Mouse (Mus musculus) testis, adult 2 months (tissue): ENCODE measurements around the gene Ube2d2b.

Source experiments
- CTCF ChIP-seq: fragments of 200-500 bp; IDR thresholded peaks from 2 replicates; pipeline ENCODE4 v1.5.1; 2012; ENCODE audit warnings: low read depth, mild to moderate bottlenecking, inconsistent platforms, low read length, moderate library complexity; ENCODE audit not compliant: control insufficient read depth, insufficient read depth, insufficient replicate concordance
- POLR2A ChIP-seq: fragments of 200-500 bp; IDR thresholded peaks from 2 replicates; pipeline ENCODE4 v1.6.1; 2012; ENCODE audit warnings: low read depth, mild to moderate bottlenecking, inconsistent platforms, low read length, moderate library complexity; ENCODE audit not compliant: control insufficient read depth

DNA sequence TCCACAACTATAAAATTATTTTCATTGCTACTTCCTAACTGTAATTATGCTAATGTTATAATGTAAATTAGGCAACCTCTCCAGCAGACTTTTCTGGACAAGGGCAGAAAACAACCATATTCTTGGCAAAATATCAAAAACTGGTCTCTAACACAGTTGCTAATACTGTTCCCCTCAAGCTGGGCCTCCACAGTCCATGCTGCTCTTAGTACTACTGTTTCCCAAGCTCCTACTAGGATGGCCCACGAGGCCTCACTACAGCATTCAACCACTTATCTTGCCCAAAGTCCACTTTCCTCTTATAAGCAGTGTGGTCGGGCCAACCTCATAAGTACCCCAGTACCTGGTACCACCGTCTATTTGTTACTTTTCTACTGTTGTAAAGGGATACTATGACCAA lies 24.7 kb downstream of the Ube2d2b start:
- no peak for TF ChIP-seq CTCF
- TF ChIP-seq POLR2A: no peak
